Mouse (Mus musculus) hindbrain, embryonic 16.5 days (tissue): ENCODE measurements around the gene E2f3. TPM values are rescaled to one million over a fixed set of nuclear protein-coding genes. Genes with fewer than 3 reads are reported as not detected.

Experiments
- ATAC-seq: fragments of 200-750 bp; cut with Nextera tagmentation; 2 replicates; pipeline ENCODE4 v1.8.0; 2017; ENCODE audit warnings: moderate TSS enrichment, moderate library complexity
- H3K27ac ChIP-seq: fragments of 300-500 bp; sonication (generic); 2 replicates; pipeline ENCODE4 v1.5.1; 2014; ENCODE audit warnings: low read depth, mild to moderate bottlenecking, control low read depth, low read length, moderate library complexity
- H3K27me3 ChIP-seq: fragments of 300-500 bp; sonication (generic); replicated peaks from 2 replicates; pipeline ENCODE4 v1.6.1; 2014; ENCODE audit warnings: low read length; ENCODE audit not compliant: control insufficient read depth, insufficient read depth
- H3K36me3 ChIP-seq: fragments of 300-500 bp; sonication (generic); 2 replicates; pipeline ENCODE4 v1.6.1; 2014; ENCODE audit warnings: mild to moderate bottlenecking, low read length, moderate library complexity, mixed read lengths; ENCODE audit not compliant: control insufficient read depth, insufficient read depth
- H3K4me1 ChIP-seq: fragments of 300-500 bp; sonication (generic); 2 replicates; pipeline ENCODE4 v1.6.1; 2014; ENCODE audit warnings: low read depth, low read length; ENCODE audit not compliant: control insufficient read depth, insufficient read depth
- H3K4me2 ChIP-seq: fragments of 300-500 bp; sonication (generic); 2 replicates; pipeline ENCODE4 v1.6.1; 2014; ENCODE audit warnings: mild to moderate bottlenecking, low read length, control low read depth, moderate library complexity
- H3K4me3 ChIP-seq: fragments of 300-500 bp; sonication (generic); 2 replicates; pipeline ENCODE4 v1.5.1; 2014; ENCODE audit warnings: mild to moderate bottlenecking, low read length, control low read depth, moderate library complexity
- H3K9ac ChIP-seq: fragments of 300-500 bp; sonication (generic); 2 replicates; pipeline ENCODE4 v1.6.1; 2014; ENCODE audit warnings: low read depth, mild to moderate bottlenecking, control low read depth, low read length, moderate library complexity
- H3K9me3 ChIP-seq: fragments of 300-500 bp; sonication (generic); 2 replicates; pipeline ENCODE4 v1.6.1; 2014; ENCODE audit warnings: mild to moderate bottlenecking, low read length, moderate library complexity; ENCODE audit not compliant: control insufficient read depth
- WGBS: fragments of 180-500 bp; shearing (Covaris S2); extraction: QIAGEN DNeasy Blood & Tissue Kit; methylation state at CpG from one replicate; pipeline ENCODE4 v1.1.7; 2014; 5-methylcytosine and 5-hydroxymethylcytosine counted together
- polyA plus RNA-seq: library from polyadenylated mRNA; unstranded; fragments of >200 nt; fragmentation: Nextera tagmentation; extraction: Ambion mirVana; gene quantifications from 2 replicates; pipeline ENCODE4 v1.2.1, GENCODE M21; 2015

The E2f3 gene
- 4.2 and 5.7 TPM in 2 replicates for polyA plus RNA-seq

DNA sequence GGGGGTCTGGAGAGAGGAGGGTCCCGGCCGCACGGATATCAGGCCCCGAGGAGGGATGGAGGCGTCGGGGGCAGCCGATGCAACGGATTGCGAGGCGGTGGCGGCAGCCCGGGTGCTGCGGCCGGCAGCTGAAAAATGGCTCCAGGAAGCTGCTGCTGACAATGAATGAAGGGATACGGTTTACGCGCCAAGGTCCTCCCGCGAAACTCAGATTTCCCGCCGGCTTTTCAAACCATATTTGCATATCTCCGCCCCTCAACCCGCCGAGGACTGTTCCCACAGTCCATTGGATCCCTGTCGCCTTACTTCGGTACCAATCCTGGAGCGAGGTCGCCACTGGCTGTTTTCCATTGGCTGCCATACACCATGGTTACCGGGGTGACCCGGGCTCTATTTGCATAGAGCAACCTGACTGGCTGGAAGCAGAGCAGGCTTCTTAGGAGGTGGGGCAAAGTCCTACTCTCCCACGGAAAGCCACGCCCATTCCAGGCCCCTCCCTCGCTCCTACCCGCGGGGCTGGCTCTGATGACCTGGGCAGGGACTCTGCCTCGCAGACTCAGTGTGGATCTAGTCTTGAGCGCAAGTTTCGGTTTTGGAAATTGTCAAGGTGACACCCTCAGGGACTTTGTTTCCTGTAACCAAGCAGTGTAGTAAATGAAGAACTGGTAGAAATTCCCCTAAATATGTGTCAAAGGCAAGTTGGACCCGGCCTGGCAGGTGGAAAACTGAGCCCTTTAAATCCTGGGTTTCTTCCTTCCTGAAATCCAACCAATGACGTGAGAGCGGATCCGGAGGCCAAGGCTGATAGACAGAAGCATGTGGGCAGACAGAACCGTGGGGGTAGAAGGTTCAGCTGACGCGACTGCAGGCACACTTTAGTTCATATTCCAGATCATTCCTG lies at the start of gene E2f3:
E2f3 (minus strand) TSS at position 209 of the 901 bp plus-strand sequence.
- Histone ChIP-seq H3K9me3 (no peaks in the 10 kb centered on the region), H3K36me3 (no peaks in the 10 kb centered on the region), H3K27ac (peak within 1 kb of the TSS; percentile 91), H3K4me1 (peaks cover 7% of the 10 kb centered on the region), H3K27me3 (no peaks in the 10 kb centered on the region), H3K4me3 (peak within 1 kb of the TSS; percentile 98), H3K4me2 (peak within 1 kb of the TSS; percentile 95), H3K9ac (peak within 1 kb of the TSS; percentile 96)
- under 1% methylated on average over 45 of the region's 45 CpGs for WGBS
- ATAC-seq, result peak; percentile 99

DNA sequence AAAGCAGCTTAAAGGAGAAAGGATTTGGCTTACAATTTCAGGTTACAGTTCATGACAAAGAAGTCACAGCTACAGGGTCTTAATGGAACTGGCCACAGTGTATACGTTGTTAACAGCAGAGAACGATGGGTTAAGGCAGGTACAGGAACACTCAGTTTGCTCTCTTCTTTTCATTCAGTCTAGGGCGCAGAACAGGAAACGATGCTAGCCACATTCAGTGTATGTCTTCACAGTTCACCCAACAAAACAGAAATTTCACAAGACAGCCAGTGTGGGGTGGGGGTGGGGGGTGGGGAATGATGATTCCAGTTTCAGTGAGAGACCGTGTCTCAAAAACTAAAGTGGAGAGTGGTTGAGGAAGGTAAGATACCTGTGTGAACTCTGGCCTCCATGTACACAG lies 48.7 kb upstream of the E2f3 start:
- H3K9ac ChIP-seq, result no peak overlapping the region
- H3K27me3 ChIP-seq, result no peaks in the 10 kb centered on the region
- H3K36me3 ChIP-seq, result no peaks in the 10 kb centered on the region
- no peak overlapping the region for H3K27ac ChIP-seq
- 95% methylated on average over 5 of the region's 5 CpGs for WGBS
- no peak for ATAC-seq
- no peak overlapping the region for H3K4me2 ChIP-seq
- H3K4me3 ChIP-seq, result no peak overlapping the region
- no peaks in the 10 kb centered on the region for H3K9me3 ChIP-seq
- H3K4me1 ChIP-seq, result no peaks in the 10 kb centered on the region

DNA sequence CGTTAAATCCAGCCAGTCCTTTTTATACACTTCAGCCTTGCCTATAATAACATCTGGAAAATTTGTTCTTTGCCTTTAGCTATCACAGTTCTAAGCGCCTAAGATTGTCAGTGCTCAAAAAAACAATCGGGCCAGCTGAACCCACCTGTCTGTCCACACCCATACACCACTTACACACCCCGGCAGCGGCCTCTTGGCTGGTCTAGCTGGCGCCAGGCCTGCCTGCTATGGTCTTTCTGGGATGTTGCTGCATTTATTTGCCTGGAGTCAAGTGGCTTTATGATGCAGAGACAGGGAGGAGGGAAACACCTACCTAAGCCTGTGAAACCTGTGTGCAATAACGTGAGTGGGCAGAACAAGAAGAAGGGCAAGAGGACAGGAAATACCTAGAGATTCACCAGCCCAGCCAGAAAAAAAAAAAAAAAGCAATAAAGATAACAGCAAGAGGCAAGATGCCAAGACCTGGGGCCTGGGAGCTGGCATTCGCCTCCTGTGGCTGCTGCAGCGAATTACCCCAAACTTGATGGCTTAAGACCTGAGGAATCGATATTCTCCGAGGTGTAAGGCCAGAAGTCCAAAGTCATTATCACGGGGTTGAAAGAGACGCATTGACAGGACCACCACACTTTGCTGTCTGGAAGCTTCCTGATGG lies 45.9 kb upstream of the E2f3 start:
- H3K9me3 ChIP-seq, result no peaks in the 10 kb centered on the region
- 83% methylated on average over 13 of the region's 13 CpGs for WGBS
- no peak overlapping the region for H3K27ac ChIP-seq
- H3K4me2 ChIP-seq, result no peak overlapping the region
- no peaks in the 10 kb centered on the region for H3K27me3 ChIP-seq
- H3K4me3 ChIP-seq, result no peak overlapping the region
- no peaks in the 10 kb centered on the region for H3K4me1 ChIP-seq
- no peaks in the 10 kb centered on the region for H3K36me3 ChIP-seq
- no peak overlapping the region for H3K9ac ChIP-seq
- ATAC-seq, result no peak

DNA sequence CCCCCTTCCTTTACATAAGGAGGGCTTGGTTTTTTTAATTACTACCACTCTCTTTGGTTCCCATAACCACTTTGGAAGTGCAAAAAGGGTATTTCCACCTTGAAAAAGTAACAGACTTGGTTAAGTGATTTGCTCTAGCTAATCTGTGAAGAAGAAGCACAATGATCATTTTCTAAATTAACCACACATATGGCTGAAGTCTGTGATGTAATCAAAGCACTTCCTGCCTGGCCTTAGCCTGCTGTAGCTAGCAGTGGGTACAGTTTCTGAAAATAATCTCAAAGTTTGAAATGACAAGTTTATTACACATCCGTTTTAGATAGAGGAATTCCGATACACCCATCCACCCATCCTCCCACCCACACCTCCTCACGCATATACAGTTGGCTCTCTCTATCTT lies 42.0 kb upstream of the E2f3 start:
- Histone ChIP-seq H3K4me1 (no peaks in the 10 kb centered on the region), H3K4me3 (no peak overlapping the region), H3K27ac (no peak overlapping the region), H3K36me3 (no peaks in the 10 kb centered on the region), H3K9ac (no peak overlapping the region), H3K4me2 (no peak overlapping the region), H3K9me3 (no peaks in the 10 kb centered on the region; the same call in 1 of the 2 replicates), H3K27me3 (no peaks in the 10 kb centered on the region)
- WGBS, result 93% methylated on average over 3 of the region's 3 CpGs
- ATAC-seq, result no peak

DNA sequence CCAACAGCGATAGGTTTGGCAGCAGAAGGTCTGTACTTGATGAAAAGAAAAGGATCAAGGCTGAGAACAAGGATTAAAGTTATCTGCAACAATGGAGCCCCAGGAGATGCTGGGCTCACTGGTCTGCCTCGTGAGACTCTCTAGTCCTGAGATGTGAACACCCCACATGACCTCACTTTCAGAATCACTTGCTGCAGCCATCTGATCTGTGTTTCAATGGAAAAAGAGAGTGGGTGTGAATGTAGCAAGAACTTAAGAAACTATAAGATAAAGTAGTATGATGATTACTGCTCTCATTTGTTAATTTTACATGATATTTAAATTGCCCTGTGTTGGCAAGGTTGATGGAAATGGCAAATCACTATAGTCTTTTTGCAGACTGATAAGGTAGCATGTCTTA lies 36.6 kb upstream of the E2f3 start:
- Histone ChIP-seq H3K27me3 (no peaks in the 10 kb centered on the region), H3K4me1 (no peaks in the 10 kb centered on the region), H3K36me3 (no peaks in the 10 kb centered on the region), H3K9me3 (no peaks in the 10 kb centered on the region; the same call in 1 of the 2 replicates), H3K4me3 (no peak overlapping the region), H3K4me2 (no peak overlapping the region), H3K27ac (no peak overlapping the region), H3K9ac (no peak overlapping the region)
- no peak for ATAC-seq
- 84% methylated on average over 2 of the region's 2 CpGs for WGBS

DNA sequence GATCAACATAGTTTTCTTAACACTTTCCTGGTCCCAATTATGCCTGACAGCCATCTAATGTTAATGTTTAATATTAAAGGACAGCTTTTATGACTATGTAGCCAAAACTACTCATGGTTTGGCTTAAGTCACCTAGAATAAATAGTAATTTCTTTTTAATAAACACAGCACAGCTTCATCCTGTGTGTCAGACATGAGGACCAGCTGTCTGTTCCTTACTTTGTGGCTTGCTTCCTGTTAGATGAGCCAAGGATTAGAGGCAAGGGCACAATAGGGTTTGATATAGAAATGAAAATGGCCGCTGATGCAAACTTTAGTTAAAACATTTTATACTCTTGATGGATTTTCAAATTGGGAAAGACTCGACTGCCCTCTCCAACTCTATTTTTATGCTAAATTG lies 32.7 kb upstream of the E2f3 start:
- Histone ChIP-seq H3K4me3 (no peak overlapping the region), H3K27me3 (no peaks in the 10 kb centered on the region), H3K9me3 (no peaks in the 10 kb centered on the region), H3K36me3 (no peaks in the 10 kb centered on the region), H3K9ac (no peak overlapping the region), H3K4me2 (no peak overlapping the region), H3K27ac (no peak overlapping the region), H3K4me1 (no peaks in the 10 kb centered on the region)
- no peak for ATAC-seq
- 81% methylated on average over 2 of the region's 2 CpGs for WGBS

DNA sequence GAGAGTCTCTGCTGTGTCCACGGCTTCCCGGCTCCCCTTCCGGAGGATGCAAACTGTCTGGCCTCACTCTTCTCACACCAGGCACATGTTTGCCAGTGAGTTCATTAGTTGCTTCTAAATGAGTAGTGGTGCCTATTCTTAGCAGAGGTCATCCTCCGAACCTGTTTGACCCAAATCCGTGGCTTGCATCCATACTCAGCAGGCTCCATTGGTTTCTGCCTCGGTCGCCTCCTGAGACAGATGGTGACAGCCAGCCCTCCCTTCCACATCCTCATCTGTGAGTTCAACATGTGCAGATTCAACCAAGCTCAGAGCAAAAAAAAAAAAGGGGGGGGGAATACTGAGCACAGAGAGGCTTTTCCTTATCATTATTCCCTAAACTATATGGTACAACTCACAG lies 31.7 kb upstream of the E2f3 start:
- Histone ChIP-seq H3K4me1 (no peaks in the 10 kb centered on the region), H3K36me3 (no peaks in the 10 kb centered on the region), H3K27ac (no peak overlapping the region), H3K4me3 (no peak overlapping the region), H3K9me3 (no peaks in the 10 kb centered on the region), H3K4me2 (no peak overlapping the region), H3K9ac (no peak overlapping the region), H3K27me3 (no peaks in the 10 kb centered on the region)
- WGBS, result 83% methylated on average over 7 of the region's 7 CpGs
- no peak for ATAC-seq

DNA sequence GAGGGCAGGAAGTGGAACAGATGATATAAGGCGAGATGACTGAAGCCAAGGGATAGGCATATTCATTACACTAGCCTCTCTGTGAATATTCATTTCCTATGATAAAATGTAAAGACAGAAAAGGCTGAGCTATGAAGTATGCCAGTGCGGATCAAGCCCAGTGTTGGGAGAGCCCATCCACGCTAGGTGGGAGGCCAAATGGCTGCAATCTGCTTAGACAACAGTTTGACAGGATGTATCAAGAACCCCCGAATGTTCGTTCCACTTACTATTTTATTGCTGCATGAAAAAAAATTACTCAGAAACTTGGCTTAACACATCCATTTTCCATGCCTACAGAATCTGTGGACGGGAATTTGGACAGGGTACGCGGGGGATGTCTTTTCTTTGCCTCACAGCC lies 28.7 kb upstream of the E2f3 start:
- no peaks in the 10 kb centered on the region for H3K9me3 ChIP-seq
- no peak overlapping the region for H3K4me3 ChIP-seq
- no peak overlapping the region for H3K27ac ChIP-seq
- no peaks in the 10 kb centered on the region for H3K36me3 ChIP-seq
- H3K4me1 ChIP-seq, result no peaks in the 10 kb centered on the region
- no peaks in the 10 kb centered on the region for H3K27me3 ChIP-seq
- H3K4me2 ChIP-seq, result no peak overlapping the region
- no peak overlapping the region for H3K9ac ChIP-seq
- ATAC-seq, result no peak
- 89% methylated on average over 8 of the region's 8 CpGs for WGBS

DNA sequence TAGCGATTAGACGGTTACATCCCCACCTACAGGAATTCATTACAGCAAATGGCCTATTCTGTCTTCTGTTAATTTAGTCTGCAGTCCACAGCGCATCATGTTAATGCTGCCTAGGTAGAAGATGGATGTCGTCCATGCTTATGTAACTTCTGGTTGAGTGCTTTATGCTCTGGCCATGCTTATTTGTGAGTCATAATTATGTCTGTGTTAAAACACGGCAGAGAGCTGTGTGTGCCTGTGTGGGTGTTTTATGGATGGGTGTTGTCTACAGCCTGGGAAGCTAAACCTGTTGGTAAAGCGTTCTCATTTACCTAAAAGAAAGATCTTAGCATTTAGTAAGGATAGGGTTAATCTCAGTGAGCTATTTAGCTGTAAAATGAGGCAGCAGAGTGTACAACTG lies 26.4 kb upstream of the E2f3 start:
- H3K36me3 ChIP-seq, result no peaks in the 10 kb centered on the region
- H3K27me3 ChIP-seq, result no peaks in the 10 kb centered on the region
- no peak overlapping the region for H3K9ac ChIP-seq
- H3K4me1 ChIP-seq, result no peaks in the 10 kb centered on the region
- H3K9me3 ChIP-seq, result no peaks in the 10 kb centered on the region
- ATAC-seq, result no peak
- H3K4me3 ChIP-seq, result no peak overlapping the region
- WGBS, result 70% methylated on average over 6 of the region's 6 CpGs
- H3K27ac ChIP-seq, result no peak overlapping the region
- no peak overlapping the region for H3K4me2 ChIP-seq
